Mouse (Mus musculus) liver, embryonic 14.5 days (tissue): ENCODE data around the gene Cdk19.

ENCODE experiments used
- CTCF ChIP-seq: IDR thresholded peaks from 2 replicates; pipeline ENCODE4 v1.5.1; 2016; ENCODE audit warnings: antibody characterized with exemption, low read depth, control low read depth
- EP300 ChIP-seq: IDR thresholded peaks from 2 replicates; pipeline ENCODE4 v1.6.1; 2016; ENCODE audit warnings: antibody characterized with exemption, low read depth

GRCm38 (mm10) chr10:40527573-40527972 is 188.2 kb downstream of the Cdk19 start:
- TF ChIP-seq CTCF = no peak
- TF ChIP-seq EP300 = no peak
